Mouse (Mus musculus) ES-E14 (cell line): Measurements from ENCODE around the gene Msi2. TPM values are rescaled to one million over a fixed set of nuclear protein-coding genes. Genes with fewer than 3 reads are reported as not detected.

ENCODE experiments used
- DNase-seq: peaks from one replicate; pipeline ENCODE4 v3.0.0-alpha.2; 2013; ENCODE audit warnings: low read depth, low spot score
- H3K27ac ChIP-seq: 2 replicates; pipeline ENCODE4 v1.5.1; 2012; ENCODE audit warnings: low read depth, mild to moderate bottlenecking, low read length, moderate library complexity, mixed read lengths; ENCODE audit not compliant: poor library complexity, insufficient read depth, severe bottlenecking
- H3K36me3 ChIP-seq: 2 replicates; pipeline ENCODE4 v1.6.1; 2012; ENCODE audit warnings: mild to moderate bottlenecking, low read length, moderate library complexity, mixed read lengths; ENCODE audit not compliant: control insufficient read depth, poor library complexity, insufficient read depth, severe bottlenecking
- H3K4me1 ChIP-seq, 2 experiments: fragments of 150-350 bp in 1 of 2; sonication (generic) in 1 of 2; 2 replicates each; pipeline ENCODE4 v1.6.1; 2012; ENCODE audit warnings: low read length in 2 of 2, mild to moderate bottlenecking in 1 of 2, mixed read lengths in 1 of 2; ENCODE audit not compliant: control insufficient read depth in 2 of 2, insufficient read depth in 2 of 2, poor library complexity in 1 of 2
- H3K4me3 ChIP-seq, 2 experiments: fragments of 150-350 bp in 1 of 2; sonication (generic) in 1 of 2; 2 replicates each; pipeline ENCODE4 v1.5.1; 2012; ENCODE audit warnings: low read length in 2 of 2, low read depth in 1 of 2, mild to moderate bottlenecking in 1 of 2, mixed read lengths in 1 of 2; ENCODE audit not compliant: insufficient read depth in 1 of 2, poor library complexity in 1 of 2, severe bottlenecking in 1 of 2
- H3K9ac ChIP-seq: 2 replicates; pipeline ENCODE4 v1.6.1; 2012; ENCODE audit warnings: low read depth, mild to moderate bottlenecking, low read length, mixed read lengths; ENCODE audit not compliant: poor library complexity, insufficient read depth, severe bottlenecking
- H3K9me3 ChIP-seq: fragments of 150-350 bp; sonication (generic); 2 replicates; pipeline ENCODE4 v1.6.1; 2012; ENCODE audit warnings: low read depth, mild to moderate bottlenecking, low read length; ENCODE audit not compliant: control insufficient read depth, insufficient read depth
- CHD2 ChIP-seq: IDR thresholded peaks from 2 replicates; pipeline ENCODE4 v1.6.1; 2014; ENCODE audit warnings: mild to moderate bottlenecking, low read depth, low read length, inconsistent platforms
- HCFC1 ChIP-seq: IDR thresholded peaks from 2 replicates; pipeline ENCODE4 v1.6.1; 2012; ENCODE audit warnings: low read length, inconsistent platforms, borderline replicate concordance; ENCODE audit not compliant: insufficient read depth
- MAFK ChIP-seq: IDR thresholded peaks from 2 replicates; pipeline ENCODE4 v1.6.1; 2014; ENCODE audit warnings: mild to moderate bottlenecking, low read depth, low read length, inconsistent platforms; ENCODE audit not compliant: insufficient read depth
- ZC3H11A ChIP-seq: IDR thresholded peaks from 2 replicates; pipeline ENCODE4 v1.6.1; 2012; ENCODE audit warnings: low read depth, mild to moderate bottlenecking, inconsistent platforms, low read length, borderline replicate concordance
- ZNF384 ChIP-seq: IDR thresholded peaks from 2 replicates; pipeline ENCODE4 v1.6.1; 2012; ENCODE audit warnings: low read depth, low read length, inconsistent platforms
- in situ Hi-C, 2 experiments: fragments of 600-800 bp; cut with MboI; formaldehyde crosslinking; loops; one replicate each; pipeline ENCODE4 v1.15.1; 2025; ENCODE audit warnings: low sequenced_read_pairs in 2 of 2, inconsistent platforms in 1 of 2; ENCODE audit not compliant: unreplicated experiment in 2 of 2
- total RNA-seq: library from RNA; depleted of rRNA; stranded (reverse); fragments of 300-350 nt; gene quantifications from 2 replicates; pipeline ENCODE4 v1.2.3, GENCODE M21; 2012

Gene Msi2
- total RNA-seq, 1 experiment = 66.4 TPM

- no peak for DNase-seq
- no peak overlapping the region for H3K4me3 ChIP-seq
- no peak overlapping the region for H3K9ac ChIP-seq
- no peak overlapping the region for H3K27ac ChIP-seq
- H3K36me3 ChIP-seq = no peaks in the 10 kb centered on the region
- TF ChIP-seq ZNF384 (no peak), ZC3H11A (no peak), HCFC1 (no peak), CHD2 (no peak), MAFK (no peak)
- H3K9me3 ChIP-seq = no peaks in the 10 kb centered on the region
- in situ Hi-C loops = no loop called here
- peaks cover 0 to 5% of the 10 kb centered on the region in 2 experiments; a peak in 2 of 4 replicates for H3K4me1 ChIP-seq
Observed at GRCm38 (mm10) chr11:88745306-88745705, 27.0 kb upstream of the Msi2 start.

GRCm38 (mm10) chr11:88739574-88740295, 21.4 kb upstream of the Msi2 start:
- no peak overlapping the region for H3K4me3 ChIP-seq
- H3K9ac ChIP-seq = no peak overlapping the region
- in situ Hi-C loops = no loop called here
- H3K27ac ChIP-seq = peak overlapping the region; percentile 55; the same call in 1 of the 2 replicates
- no peak for DNase-seq
- no peaks in the 10 kb centered on the region for H3K9me3 ChIP-seq
- H3K36me3 ChIP-seq = no peaks in the 10 kb centered on the region
- TF ChIP-seq HCFC1 (no peak), ZNF384 (peak; percentile 68; the same call in 1 of the 2 replicates)
- H3K4me1 ChIP-seq = peaks cover 0 to 5% of the 10 kb centered on the region in 2 experiments; a peak in 2 of 4 replicates

- TF ChIP-seq HCFC1 = no peak
- TF ChIP-seq ZNF384 = no peak
- TF ChIP-seq MAFK = no peak
- no peak for TF ChIP-seq CHD2
- TF ChIP-seq ZC3H11A = no peak
- Histone ChIP-seq H3K9me3 (no peaks in the 10 kb centered on the region), H3K9ac (no peak overlapping the region), H3K36me3 (no peaks in the 10 kb centered on the region), H3K4me3 (no peak overlapping the region), H3K27ac (no peak overlapping the region), H3K4me1 (peaks cover 5 to 7% of the 10 kb centered on the region in 2 experiments; a peak in 3 of 4 replicates)
- in situ Hi-C loops = no loop called here
- DNase-seq = no peak
Observed at GRCm38 (mm10) chr11:88729363-88729762, 11.1 kb upstream of the Msi2 start.

GRCm38 (mm10) chr11:88728508-88728890, 10.2 kb upstream of the Msi2 start:
- peak overlapping the region in 1 of 2 experiments; percentile 29; a peak in 1 of 4 replicates for H3K4me3 ChIP-seq
- no peak overlapping the region for H3K9ac ChIP-seq
- H3K4me1 ChIP-seq = peaks cover 5 to 7% of the 10 kb centered on the region in 2 experiments; a peak in 3 of 4 replicates
- no peaks in the 10 kb centered on the region for H3K9me3 ChIP-seq
- no peak overlapping the region for H3K27ac ChIP-seq
- DNase-seq = no peak
- in situ Hi-C loops = no loop called here
- no peaks in the 10 kb centered on the region for H3K36me3 ChIP-seq
- TF ChIP-seq ZNF384 (peak; percentile 37; the same call in 1 of the 2 replicates), ZC3H11A (peak; percentile 77), HCFC1 (no peak)
